ENCODE assay signal across 8 mouse cellular contexts in the genomic region with DNA sequence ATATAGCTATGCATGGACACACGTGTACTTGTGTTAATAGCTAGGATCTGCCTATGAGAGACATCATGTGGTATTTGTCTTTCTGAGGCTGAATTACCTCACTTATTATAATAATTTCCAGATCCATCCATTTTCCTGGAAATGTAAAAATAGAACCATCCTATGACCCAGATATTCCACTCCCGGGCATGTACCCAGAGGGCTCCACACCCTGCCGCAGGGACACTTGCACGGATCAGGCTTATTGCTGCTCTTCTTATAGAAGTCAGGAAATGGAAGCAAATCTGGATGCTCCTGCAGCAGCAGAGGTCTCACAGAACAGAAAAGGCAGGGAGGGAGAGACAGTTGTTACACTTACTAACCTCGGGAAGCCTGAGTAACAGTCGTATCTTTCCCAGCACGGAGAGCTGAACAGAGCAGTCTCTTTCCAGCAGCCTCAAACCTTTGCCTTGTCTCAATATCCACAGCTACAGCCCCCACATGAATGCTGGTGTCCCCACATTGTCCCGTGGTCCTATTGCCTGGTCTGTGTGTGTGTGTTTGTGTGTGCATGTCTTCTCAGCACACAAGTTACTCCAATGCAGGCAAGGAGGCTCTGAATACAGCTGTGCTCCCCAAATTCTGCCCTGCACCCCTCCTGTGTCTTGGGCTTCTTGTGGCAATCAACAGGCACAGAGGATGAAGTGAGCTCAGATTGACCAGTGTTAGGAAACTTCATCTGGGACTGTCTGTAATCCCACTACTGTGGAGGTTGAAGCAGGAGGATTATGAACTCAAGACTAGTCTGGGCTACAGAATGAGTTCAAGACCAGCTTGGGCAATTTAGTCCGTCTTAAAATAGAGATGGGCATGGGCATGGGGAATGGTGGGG. TPM values are rescaled to one million over a fixed set of nuclear protein-coding genes. Genes with fewer than 3 reads are reported as not detected.
DNase-seq lines count a peak whose midpoint lies in the region; ATAC-seq and TF ChIP-seq lines count a peak whose summit lies in the region.

No protein-coding gene starts in this region.

- no peak for TF ChIP-seq CTCF in kidney, postnatal 0 days (IDR thresholded peaks at IDR 0.05; ENCODE audit: low read depth)

- peak overlapping the region; percentile 61; the same call in 1 of the 2 replicates for H3K4me2 ChIP-seq in kidney, postnatal 0 days (ENCODE audit: low read length)
- peak overlapping the region; percentile 60 for H3K4me2 ChIP-seq in hindbrain, embryonic 13.5 days
- peak overlapping the region; percentile 54 for H3K4me2 ChIP-seq in neural tube, embryonic 13.5 days

- no peak for ATAC-seq in kidney, postnatal 0 days (replicated peaks; ENCODE audit: low FRiP score, low read depth)
- ATAC-seq in hindbrain, embryonic 13.5 days (ENCODE audit: low FRiP score): no peak
- no peak for ATAC-seq in neural tube, embryonic 13.5 days (ENCODE audit: low read depth)

- no peaks in the 10 kb centered on the region for H3K9me3 ChIP-seq in kidney, postnatal 0 days (replicated peaks; ENCODE audit: low read length)
- no peaks in the 10 kb centered on the region for H3K9me3 ChIP-seq in hindbrain, embryonic 13.5 days
- H3K9me3 ChIP-seq in neural tube, embryonic 13.5 days: no peaks in the 10 kb centered on the region

- H3K27me3 ChIP-seq in kidney, postnatal 0 days (ENCODE audit: insufficient read depth, low read length): no peaks in the 10 kb centered on the region
- no peaks in the 10 kb centered on the region for H3K27me3 ChIP-seq in hindbrain, embryonic 13.5 days
- H3K27me3 ChIP-seq in neural tube, embryonic 13.5 days: no peaks in the 10 kb centered on the region

- H3K4me1 ChIP-seq in kidney, postnatal 0 days (replicated peaks; ENCODE audit: insufficient read depth, low read length): no peaks in the 10 kb centered on the region; the same call in 1 of the 2 replicates
- peaks cover 50% of the 10 kb centered on the region for H3K4me1 ChIP-seq in hindbrain, embryonic 13.5 days (replicated peaks)
- H3K4me1 ChIP-seq in neural tube, embryonic 13.5 days (replicated peaks): peaks cover 51% of the 10 kb centered on the region

- no peak for DNase-seq in kidney, postnatal 0 days (ENCODE audit: low spot score)
- DNase-seq in kidney, adult 11 months: no peak
- DNase-seq in fibroblast of lung, adult 2 months (ENCODE audit: low read depth): peak; percentile 51
- no peak for DNase-seq in thymus, postnatal 25 days
- DNase-seq in right cerebral cortex, postnatal 10 days (ENCODE audit: low spot score in 2 of 2): no peak
- DNase-seq in left cerebral cortex, adult 18-20 months (ENCODE audit: low spot score in 2 of 2): no peak

- no peaks in the 10 kb centered on the region for H3K36me3 ChIP-seq in kidney, postnatal 0 days (ENCODE audit: insufficient read depth, low read length)
- no peaks in the 10 kb centered on the region for H3K36me3 ChIP-seq in hindbrain, embryonic 13.5 days
- H3K36me3 ChIP-seq in neural tube, embryonic 13.5 days: no peaks in the 10 kb centered on the region

- 53% methylated on average over 9 of the region's 9 CpGs for WGBS in kidney, postnatal 0 days
- WGBS in hindbrain, embryonic 13.5 days: 59% methylated on average over 9 of the region's 9 CpGs
- 55% methylated on average over 9 of the region's 9 CpGs for WGBS in neural tube, embryonic 13.5 days

- 0 out of 2 replicates have a peak overlapping the region, but pooled peaks have one; percentile 8 for H3K9ac ChIP-seq in kidney, postnatal 0 days (ENCODE audit: low read depth, low read length)
- H3K9ac ChIP-seq in hindbrain, embryonic 13.5 days: no peak overlapping the region; the same call in 1 of the 2 replicates
- H3K9ac ChIP-seq in neural tube, embryonic 13.5 days: 0 out of 2 replicates have a peak overlapping the region, but pooled peaks have one; percentile 41

- no peak overlapping the region for H3K4me3 ChIP-seq in kidney, postnatal 0 days (replicated peaks; ENCODE audit: low read depth, low read length)
- no peak overlapping the region for H3K4me3 ChIP-seq in hindbrain, embryonic 13.5 days
- no peak overlapping the region for H3K4me3 ChIP-seq in neural tube, embryonic 13.5 days

- H3K27ac ChIP-seq in kidney, postnatal 0 days: peak overlapping the region; percentile 95
- peak overlapping the region; percentile 82 for H3K27ac ChIP-seq in hindbrain, embryonic 13.5 days
- H3K27ac ChIP-seq in neural tube, embryonic 13.5 days (replicated peaks): peak overlapping the region; percentile 92

RNA-seq across cellular contexts. Expression of gene Apol7a, which starts 33.0 kb away (rescaled TPM):
- polyA plus RNA-seq in kidney, postnatal 0 days (2015; fragmentation: Nextera tagmentation; extraction: Ambion mirVana): 0.09 and 0.13 TPM in 2 replicates
- 0.08 TPM in 1 of 2 replicates, not detected in the other for polyA plus RNA-seq in hindbrain, embryonic 13.5 days (2015; fragmentation: Nextera tagmentation; extraction: Ambion mirVana)
- 0.29 TPM in 1 of 2 replicates, not detected in the other for polyA plus RNA-seq in neural tube, embryonic 13.5 days (2015; fragmentation: Nextera tagmentation; extraction: Ambion mirVana)
- total RNA-seq in left cerebral cortex, adult 18-20 months (2021): under 1 TPM; 0.23 to 0.30 TPM

RNA-seq across cellular contexts. Expression of gene Apol9a, which starts 45.0 kb away (rescaled TPM):
- polyA plus RNA-seq in kidney, postnatal 0 days (2015; fragmentation: Nextera tagmentation; extraction: Ambion mirVana): 0.33 TPM in 1 of 2 replicates, not detected in the other
- not detected in 2 replicates for polyA plus RNA-seq in hindbrain, embryonic 13.5 days (2015; fragmentation: Nextera tagmentation; extraction: Ambion mirVana)
- polyA plus RNA-seq in neural tube, embryonic 13.5 days (2015; fragmentation: Nextera tagmentation; extraction: Ambion mirVana): 0.41 and 0.43 TPM in 2 replicates
- total RNA-seq in left cerebral cortex, adult 18-20 months (2021): not detected

RNA-seq across cellular contexts. Expression of gene Rbfox2, which starts 59.1 kb away (rescaled TPM):
- polyA plus RNA-seq in kidney, postnatal 0 days (2015; fragmentation: Nextera tagmentation; extraction: Ambion mirVana): 22.7 and 25.1 TPM in 2 replicates
- 158 and 159 TPM in 2 replicates for polyA plus RNA-seq in hindbrain, embryonic 13.5 days (2015; fragmentation: Nextera tagmentation; extraction: Ambion mirVana)
- polyA plus RNA-seq in neural tube, embryonic 13.5 days (2015; fragmentation: Nextera tagmentation; extraction: Ambion mirVana): 136 and 156 TPM in 2 replicates
- total RNA-seq in left cerebral cortex, adult 18-20 months (2021): 100 to 1,000 TPM; 239 to 240 TPM
